Mouse (Mus musculus): Measurements from ENCODE around the gene A1cf. TPM values are rescaled to one million over a fixed set of nuclear protein-coding genes. Genes with fewer than 3 reads are reported as not detected.

Gene A1cf
- total RNA-seq (2023; ENCODE audit: inconsistent age) = not detected in 4 replicates

GRCm38 (mm10) chr19:31868521-31868920 lies at the start of gene A1cf:
A1cf (plus strand) TSS chr19:31868764.

Other genes starting within 250 kb of the A1cf start
- not detected in 4 replicates for gene Prkg1, start 103.7 kb upstream of the A1cf start, total RNA-seq (2023; ENCODE audit: inconsistent age)
- 4.3 to 7.9 TPM (median 5.9 TPM) in 4 replicates for gene Asah2, start 239.4 kb downstream of the A1cf start, total RNA-seq (2023; ENCODE audit: inconsistent age)